Mouse (Mus musculus) WW6 (cell line): ENCODE results near the gene Gm49342.
"Not testable (repeated sequence)": the region's sequence is repeated elsewhere in the genome, so short reads cannot be mapped to it uniquely, and the experiment has no call there.

Experiments used
- DNase-seq: peaks from one replicate; pipeline ENCODE4 v3.0.0-alpha.2; 2013; ENCODE audit warnings: low read depth, low spot score

Gene Gm49342

GRCm38 (mm10) chr14:50936649-50937048 is 7.7 kb upstream of the Gm49342 start:
- no peak for DNase-seq

- no peak for DNase-seq
Measured at GRCm38 (mm10) chr14:50938119-50938908, 6.0 kb upstream of the Gm49342 start.

GRCm38 (mm10) chr14:50938940-50939339 is 5.4 kb upstream of the Gm49342 start:
- DNase-seq, result no peak

- not testable (repeated sequence) for DNase-seq
Measured at GRCm38 (mm10) chr14:50944668-50945033, 334 bp downstream of the Gm49342 start.

GRCm38 (mm10) chr14:50945081-50945480 is 764 bp downstream of the Gm49342 start:
- not testable (repeated sequence) for DNase-seq

- DNase-seq, result not testable (repeated sequence)
Measured at GRCm38 (mm10) chr14:50945526-50945925, 1.2 kb downstream of the Gm49342 start.

GRCm38 (mm10) chr14:50955487-50955886 is 11.2 kb downstream of the Gm49342 start:
- no peak for DNase-seq

- DNase-seq, result peak; percentile 53
Measured at GRCm38 (mm10) chr14:50955942-50956508, 11.7 kb downstream of the Gm49342 start, which contains the start of gene Pnp2. Pnp2 (plus strand) TSS chr14:50955992.

GRCm38 (mm10) chr14:50956724-50957123 is 12.4 kb downstream of the Gm49342 start:
- DNase-seq, result not testable (repeated sequence)

GRCm38 (mm10) chr14:50957146-50957545 is 12.8 kb downstream of the Gm49342 start:
- not testable (repeated sequence) for DNase-seq

GRCm38 (mm10) chr14:50958289-50958995 is 14.1 kb downstream of the Gm49342 start:
- DNase-seq, result not testable (repeated sequence)

- no peak for DNase-seq
Measured at GRCm38 (mm10) chr14:50968216-50968980, 24.1 kb downstream of the Gm49342 start.

- DNase-seq, result no peak
Measured at GRCm38 (mm10) chr14:50969041-50969440, 24.7 kb downstream of the Gm49342 start.

GRCm38 (mm10) chr14:50969558-50970544 is 25.5 kb downstream of the Gm49342 start:
- DNase-seq, result no peak

GRCm38 (mm10) chr14:50970822-50971221 is 26.5 kb downstream of the Gm49342 start:
- DNase-seq, result no peak

- DNase-seq, result not testable (repeated sequence)
Measured at GRCm38 (mm10) chr14:50973054-50973453, 28.7 kb downstream of the Gm49342 start.

GRCm38 (mm10) chr14:50973700-50974099 is 29.4 kb downstream of the Gm49342 start:
- DNase-seq, result no peak

GRCm38 (mm10) chr14:50975001-50975400 is 30.7 kb downstream of the Gm49342 start:
- no peak for DNase-seq

- no peak for DNase-seq
Measured at GRCm38 (mm10) chr14:50976674-50977073, 32.4 kb downstream of the Gm49342 start.

- not testable (repeated sequence) for DNase-seq
Measured at GRCm38 (mm10) chr14:50978451-50978850, 34.1 kb downstream of the Gm49342 start.
